Mouse (Mus musculus) inflammation-experienced regulatory T-cells, adult 6 months (primary cell): ENCODE results near the gene Dtx2. TPM values are rescaled to one million over a fixed set of nuclear protein-coding genes. Genes with fewer than 3 reads are reported as not detected.
"Not testable (repeated sequence)": the region's sequence is repeated elsewhere in the genome, so short reads cannot be mapped to it uniquely, and the experiment has no call there.

Source experiments
- ATAC-seq: one replicate; pipeline ENCODE4 v1.8.0; 2017
- polyA plus RNA-seq, 3 experiments: library from polyadenylated mRNA; unstranded; fragments of 100-300 nt; shearing (Covaris generic); gene quantifications; one replicate each; pipeline ENCODE4 v1.2.1; 2017

Gene Dtx2
- polyA plus RNA-seq, 3 experiments from 2014 or later, result 8.5 to 10.8 (median 9.1) TPM

DNA sequence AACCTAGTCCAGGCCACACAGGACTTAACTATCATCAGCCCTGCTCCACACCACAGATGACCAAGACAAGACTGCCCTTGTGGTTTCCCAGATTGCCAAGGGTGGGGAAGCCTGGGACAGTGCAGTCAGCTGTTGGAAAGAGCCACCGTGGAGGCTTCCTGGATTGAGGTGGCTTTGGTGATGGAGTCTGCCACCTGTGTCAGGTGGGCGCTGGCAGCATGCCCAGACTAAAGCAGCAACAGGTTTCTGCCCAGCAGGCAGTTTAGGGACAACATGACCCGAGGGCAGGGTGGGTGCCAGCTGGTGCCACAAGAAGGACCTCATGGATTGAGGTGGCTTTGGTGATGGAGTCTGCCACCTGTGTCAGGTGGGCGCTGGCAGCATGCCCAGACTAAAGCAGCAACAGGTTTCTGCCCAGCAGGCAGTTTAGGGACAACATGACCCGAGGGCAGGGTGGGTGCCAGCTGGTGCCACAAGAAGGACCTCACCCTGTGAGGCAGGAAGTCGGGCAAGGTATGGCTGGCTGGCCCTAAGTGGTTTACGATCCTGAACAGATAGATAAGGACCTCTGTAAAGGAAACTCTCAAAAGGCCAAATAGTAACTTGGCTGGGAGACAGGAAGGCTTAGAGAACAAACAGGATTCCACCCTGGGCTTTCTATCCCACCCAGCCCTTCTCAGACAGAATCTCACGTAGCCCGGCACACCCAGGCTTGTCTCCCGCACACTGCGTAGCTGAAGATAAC, 72.0 kb downstream of the Dtx2 start:
- ATAC-seq, result not testable (repeated sequence)

DNA sequence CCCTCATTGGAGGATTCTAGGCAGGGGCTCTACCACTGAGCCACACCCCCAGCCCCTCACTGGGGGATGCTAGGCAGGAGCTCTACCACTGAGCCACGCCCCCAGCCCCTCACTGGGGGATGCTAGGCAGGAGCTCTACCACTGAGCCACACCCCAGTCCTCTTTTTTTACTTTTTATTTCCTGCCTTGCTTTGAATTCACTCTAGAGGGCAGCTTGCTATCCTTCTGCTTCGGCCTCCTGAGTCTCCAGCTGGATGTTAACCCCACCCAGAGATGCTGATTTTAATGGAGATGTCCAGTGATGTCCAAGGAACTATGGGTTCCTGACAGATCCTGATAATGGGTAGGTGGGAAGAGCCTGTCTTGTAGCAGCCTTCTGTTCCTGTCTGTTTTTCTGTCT, 74.8 kb downstream of the Dtx2 start:
- ATAC-seq, result no peak

DNA sequence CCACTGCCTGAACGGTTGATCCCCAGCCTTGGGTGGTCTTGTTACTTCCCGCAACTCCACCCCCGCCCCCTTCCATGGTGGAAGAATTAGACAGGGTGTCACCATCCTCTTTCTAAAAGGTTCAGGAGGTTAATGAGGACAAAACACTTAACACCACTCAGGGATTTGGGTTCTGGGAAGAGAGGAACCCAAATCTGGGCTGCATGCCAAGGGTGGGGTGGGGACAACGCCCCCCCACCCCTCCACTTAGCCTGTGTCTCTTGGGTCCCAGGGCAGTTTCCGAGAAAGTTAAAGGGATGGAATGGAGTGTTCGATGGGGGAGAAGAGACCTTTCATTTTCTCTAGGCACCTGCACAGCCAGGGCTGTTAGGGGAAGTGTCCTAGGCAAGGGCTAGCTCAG, 78.5 kb downstream of the Dtx2 start:
- ATAC-seq, result no peak

DNA sequence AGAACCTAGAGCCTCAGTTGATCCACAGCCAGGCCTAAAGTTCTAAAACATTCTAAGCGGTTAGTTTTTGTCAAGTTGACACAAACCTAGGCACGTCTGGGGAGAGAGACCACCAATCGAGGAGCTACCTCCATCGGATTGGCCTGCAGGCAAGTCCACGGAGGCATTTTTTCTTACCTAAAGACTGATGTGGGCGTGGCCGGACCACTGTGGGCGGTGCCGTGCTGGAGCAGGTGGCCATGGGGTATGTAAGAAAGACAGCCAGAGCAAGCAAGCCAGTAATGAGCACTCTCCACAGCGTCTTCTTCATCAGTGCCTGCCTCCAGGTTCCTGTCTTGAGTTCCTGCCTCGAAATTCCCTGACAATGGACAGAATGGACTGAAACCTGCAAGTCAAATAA, 78.9 kb downstream of the Dtx2 start:
- ATAC-seq, result no peak

DNA sequence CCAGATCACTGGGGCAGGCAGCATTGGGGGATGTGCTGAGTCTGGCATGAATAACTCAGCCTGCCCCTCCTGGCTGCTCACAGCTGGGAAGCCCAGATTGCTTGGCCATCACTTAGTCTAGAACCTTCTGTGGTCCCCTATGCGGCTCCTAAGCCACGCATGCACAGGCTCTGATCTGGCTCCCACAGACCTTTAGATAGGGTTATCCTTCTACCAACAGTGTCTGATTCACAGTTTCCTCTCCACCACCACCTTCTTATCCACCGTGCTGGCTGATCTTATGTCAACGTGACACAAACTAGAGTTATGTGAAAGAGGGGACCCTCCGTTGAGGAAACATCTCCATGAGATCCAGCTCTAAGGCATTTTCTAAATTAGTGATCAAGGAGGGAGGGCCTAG, 80.5 kb downstream of the Dtx2 start:
- ATAC-seq, result no peak

DNA sequence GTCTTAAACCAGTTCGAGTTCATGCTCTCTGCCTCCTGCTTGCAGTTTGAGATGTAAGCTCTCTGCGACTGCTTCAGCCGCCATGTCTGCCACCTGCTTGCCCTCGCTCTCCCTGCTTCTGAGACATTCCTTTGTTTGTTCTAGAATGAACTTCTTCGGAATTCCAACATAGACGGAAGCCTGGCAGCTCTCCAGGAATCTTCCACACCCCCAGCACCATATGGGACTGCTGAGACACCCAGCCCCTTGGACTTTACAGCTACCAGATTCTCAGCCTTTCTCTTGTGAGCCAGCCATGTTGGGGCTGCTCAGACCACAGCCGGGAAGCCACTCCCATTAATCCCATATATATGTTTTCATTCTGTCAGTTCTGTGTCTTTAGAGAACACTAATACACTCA, 81.7 kb downstream of the Dtx2 start:
- ATAC-seq, result no peak

DNA sequence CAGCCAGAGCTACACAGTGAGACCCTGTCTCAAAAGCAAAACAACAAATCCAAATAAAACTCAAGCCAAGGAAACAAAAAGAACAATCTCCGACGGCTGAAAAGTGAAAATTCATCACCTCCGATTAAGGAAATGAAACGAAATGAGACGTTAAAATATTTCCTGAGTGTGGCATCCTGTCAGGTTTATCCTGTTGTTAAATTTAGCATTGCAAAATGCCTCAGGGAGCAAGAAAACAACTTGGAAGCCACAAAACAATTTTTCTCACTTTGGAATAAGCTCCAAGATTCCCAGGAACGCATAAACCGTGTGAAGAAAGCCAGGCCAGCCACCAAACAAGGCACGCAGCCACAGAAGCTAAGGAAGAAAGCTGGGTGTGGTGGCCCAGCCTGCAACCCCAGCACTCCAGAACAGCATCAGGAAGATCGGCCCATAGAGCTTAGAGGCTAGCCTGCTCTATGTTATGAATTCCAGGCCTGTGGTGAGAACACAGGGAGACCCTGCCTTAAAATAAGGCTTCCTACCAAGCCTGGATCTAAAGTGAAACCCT, 82.5 kb downstream of the Dtx2 start:
- ATAC-seq, result no peak

DNA sequence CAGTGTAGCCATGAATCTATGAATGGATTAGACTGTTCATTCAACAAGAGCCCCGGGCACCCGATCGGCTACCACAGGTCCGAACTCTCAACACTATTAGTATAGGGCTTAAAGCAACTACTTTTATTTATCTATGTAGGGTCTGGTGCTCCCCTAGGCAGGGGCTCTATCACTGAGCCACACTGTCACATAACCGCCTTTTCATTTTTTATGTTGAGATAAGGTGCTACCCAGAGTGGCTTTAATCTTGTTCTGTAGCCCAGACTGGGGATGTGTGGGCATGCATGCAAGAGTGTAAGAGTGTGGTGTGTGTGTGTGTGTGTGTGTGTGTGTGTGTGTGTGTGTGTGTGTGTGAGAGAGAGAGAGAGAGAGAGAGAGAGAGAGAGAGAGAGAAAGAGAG, 83.5 kb downstream of the Dtx2 start:
- no peak for ATAC-seq

DNA sequence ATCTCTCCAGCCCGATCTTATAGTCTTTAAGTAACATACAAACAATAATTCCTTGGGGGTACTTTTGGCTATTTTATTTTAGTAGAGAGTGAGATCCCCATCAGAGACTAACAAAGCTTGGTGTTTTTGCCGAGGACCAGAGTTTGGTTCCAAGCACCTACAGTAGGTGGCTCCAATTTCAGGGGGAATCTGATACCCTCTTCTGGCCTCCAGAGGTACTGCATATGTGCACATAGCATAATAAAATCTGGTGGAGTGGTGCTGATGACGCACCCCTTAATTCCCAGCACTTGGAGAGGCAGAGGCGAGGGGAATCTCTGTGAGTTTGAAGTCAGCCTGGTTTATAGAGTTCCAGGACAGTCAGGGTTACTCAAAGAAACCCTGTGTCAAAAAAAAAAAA, 87.7 kb downstream of the Dtx2 start:
- ATAC-seq, result no peak

Other genes starting within 250 kb of the Dtx2 start
- gene Styxl1, start 216.4 kb upstream of the Dtx2 start, polyA plus RNA-seq, result 1 to 10 TPM in 1 of 3 experiments, under 1 TPM in 1, not detected in 1; 0.68 to 2.6 TPM
- gene Mdh2, start 216.3 kb upstream of the Dtx2 start, polyA plus RNA-seq, result 100 to 1,000 TPM; 604 to 659 (median 643) TPM
- gene Srrm3, start 187.9 kb upstream of the Dtx2 start, polyA plus RNA-seq, result not detected
- gene Hspb1, start 106.9 kb upstream of the Dtx2 start, polyA plus RNA-seq, result under 1 TPM in 1 of 3 experiments, not detected in 2; 0.82 TPM
- 10 to 100 TPM; 29.8 to 46.2 (median 37.0) TPM for gene Ywhag, start 60.2 kb upstream of the Dtx2 start, polyA plus RNA-seq
- 1 to 10 TPM; 1.0 to 2.0 (median 1.4) TPM for gene Ssc4d, start 20.3 kb upstream of the Dtx2 start, polyA plus RNA-seq
- not detected for gene Zp3, start 14.7 kb upstream of the Dtx2 start, polyA plus RNA-seq
- gene Upk3b, start 43.7 kb downstream of the Dtx2 start, polyA plus RNA-seq, result under 1 TPM in 1 of 3 experiments, not detected in 2; 0.16 TPM
- not detected for gene Upk3bl, start 59.7 kb downstream of the Dtx2 start, polyA plus RNA-seq
- gene Rasa4, start 89.1 kb downstream of the Dtx2 start, polyA plus RNA-seq, result 1 to 10 TPM; 1.5 to 2.4 (median 1.7) TPM
- gene Polr2j, start 121.8 kb downstream of the Dtx2 start, polyA plus RNA-seq, result 100 to 1,000 TPM; 120 to 150 (median 121) TPM
- gene Lrwd1, start 141.3 kb downstream of the Dtx2 start, polyA plus RNA-seq, result 10 to 100 TPM; 37.0 to 37.7 (median 37.2) TPM
- gene Alkbh4, start 141.3 kb downstream of the Dtx2 start, polyA plus RNA-seq, result 10 to 100 TPM; 51.3 to 63.3 (median 56.7) TPM
- 10 to 100 TPM; 55.8 to 72.0 (median 64.8) TPM for gene Orai2, start 175.9 kb downstream of the Dtx2 start, polyA plus RNA-seq
- gene Prkrip1, start 204.2 kb downstream of the Dtx2 start, polyA plus RNA-seq, result 10 to 100 TPM; 40.9 to 48.3 (median 45.5) TPM